Mouse (Mus musculus) lung, embryonic 16.5 days (tissue): Measurements from ENCODE around the gene Soga1. TPM values are rescaled to one million over a fixed set of nuclear protein-coding genes. Genes with fewer than 3 reads are reported as not detected.

ENCODE experiments used
- ATAC-seq: fragments of 200-750 bp; cut with Nextera tagmentation; 2 replicates; pipeline ENCODE4 v1.8.0; 2017; ENCODE audit warnings: low read depth, mild to moderate bottlenecking, moderate library complexity
- H3K27ac ChIP-seq: fragments of 300-500 bp; sonication (generic); 2 replicates; pipeline ENCODE4 v1.5.1; 2014; ENCODE audit warnings: mild to moderate bottlenecking, control low read depth, low read length
- H3K27me3 ChIP-seq: fragments of 300-500 bp; sonication (generic); 2 replicates; pipeline ENCODE4 v1.6.1; 2014; ENCODE audit warnings: low read depth, low read length, mixed read lengths; ENCODE audit not compliant: control insufficient read depth, insufficient read depth
- H3K36me3 ChIP-seq: fragments of 300-500 bp; sonication (generic); 2 replicates; pipeline ENCODE4 v1.6.1; 2014; ENCODE audit warnings: low read length; ENCODE audit not compliant: control insufficient read depth, insufficient read depth
- H3K4me1 ChIP-seq: fragments of 300-500 bp; sonication (generic); replicated peaks from 2 replicates; pipeline ENCODE4 v1.6.1; 2014; ENCODE audit warnings: low read length, mixed read lengths; ENCODE audit not compliant: control insufficient read depth, insufficient read depth
- H3K4me2 ChIP-seq: fragments of 300-500 bp; sonication (generic); 2 replicates; pipeline ENCODE4 v1.6.1; 2014; ENCODE audit warnings: low read depth, low read length, control low read depth
- H3K4me3 ChIP-seq: fragments of 300-500 bp; sonication (generic); 2 replicates; pipeline ENCODE4 v1.5.1; 2014; ENCODE audit warnings: mild to moderate bottlenecking, low read length, control low read depth
- H3K9ac ChIP-seq: fragments of 300-500 bp; sonication (generic); 2 replicates; pipeline ENCODE4 v1.6.1; 2014; ENCODE audit warnings: low read length, control low read depth
- H3K9me3 ChIP-seq: fragments of 300-500 bp; sonication (generic); 2 replicates; pipeline ENCODE4 v1.6.1; 2016; ENCODE audit warnings: low read length; ENCODE audit not compliant: control insufficient read depth
- WGBS: fragments of 180-500 bp; shearing (Covaris S2); extraction: QIAGEN DNeasy Blood & Tissue Kit; methylation state at CpG from one replicate; pipeline ENCODE4 v1.1.7; 2014; 5-methylcytosine and 5-hydroxymethylcytosine counted together
- polyA plus RNA-seq: library from polyadenylated mRNA; unstranded; fragments of >200 nt; fragmentation: Nextera tagmentation; extraction: Ambion mirVana; gene quantifications from 2 replicates; pipeline ENCODE4 v1.2.1, GENCODE M21; 2015

Gene Soga1
- polyA plus RNA-seq, result 4.0 and 4.1 TPM in 2 replicates

DNA sequence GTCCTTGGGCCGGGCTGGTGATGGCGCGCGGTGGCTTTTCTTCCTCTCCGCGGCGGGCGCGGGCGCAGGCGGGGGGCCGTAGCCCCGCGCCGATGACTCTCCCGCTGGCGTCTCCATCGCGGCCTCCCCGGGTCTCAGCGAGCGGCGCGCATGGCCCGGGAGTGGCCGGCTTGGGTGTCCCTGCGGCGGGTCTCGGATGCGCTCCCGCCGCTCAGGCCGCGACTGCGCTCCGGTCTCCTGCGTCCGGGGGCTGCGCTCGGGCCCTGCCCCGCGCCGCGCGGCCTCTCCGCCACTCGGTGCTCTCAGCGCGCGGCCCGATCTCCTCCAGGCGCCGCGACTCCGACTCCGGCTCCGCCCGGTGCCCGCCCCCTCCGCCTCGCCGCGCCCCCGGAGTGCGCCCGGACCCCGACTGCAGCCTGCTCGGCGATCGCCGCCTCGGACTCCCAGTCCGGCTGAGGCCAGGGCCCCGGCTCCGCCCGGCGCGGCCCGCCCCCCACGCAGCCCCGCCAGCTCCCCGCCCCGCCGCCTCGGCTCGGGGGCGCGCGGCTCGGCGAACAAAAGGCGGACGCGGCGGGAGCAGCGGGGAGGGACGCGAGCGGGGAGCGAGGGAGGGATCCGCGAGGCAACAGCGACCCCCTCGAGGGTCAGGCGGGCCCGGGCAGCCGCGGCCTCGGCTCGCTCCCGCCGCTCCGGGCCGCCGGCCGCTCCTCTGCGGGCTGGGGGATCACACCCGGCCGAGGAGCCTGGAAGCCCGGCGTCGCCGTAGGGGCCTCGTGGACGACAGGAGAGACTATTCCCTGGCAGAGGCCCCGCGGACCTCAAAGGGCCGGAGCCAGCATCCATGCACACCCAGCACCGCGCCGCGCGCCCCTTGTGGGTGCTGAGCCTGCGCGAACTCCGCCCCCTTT is at the start of gene Soga1:
Gene Soga1, minus strand, starts transcription at position 462 of the 908 bp plus-strand sequence.
- H3K4me2 ChIP-seq, result peak within 1 kb of the TSS; percentile 65
- H3K27ac ChIP-seq, result peak within 1 kb of the TSS; percentile 95
- H3K4me3 ChIP-seq, result peak within 1 kb of the TSS; percentile 80
- peak within 1 kb of the TSS; percentile 95 for H3K9ac ChIP-seq
- H3K4me1 ChIP-seq, result peaks cover 35% of the 10 kb centered on the region
- no peaks in the 10 kb centered on the region for H3K9me3 ChIP-seq
- peak; percentile 91 for ATAC-seq
- H3K36me3 ChIP-seq, result no peaks in the 10 kb centered on the region
- under 1% methylated on average over 86 of the region's 136 CpGs for WGBS
- H3K27me3 ChIP-seq, result no peaks in the 10 kb centered on the region

- WGBS, result 48% methylated on average over 4 of the region's 4 CpGs
- Histone ChIP-seq H3K4me1 (peaks cover 4% of the 10 kb centered on the region; the same call in 1 of the 2 replicates), H3K4me3 (no peak overlapping the region), H3K27me3 (no peaks in the 10 kb centered on the region), H3K27ac (no peak overlapping the region), H3K9me3 (no peaks in the 10 kb centered on the region), H3K9ac (no peak overlapping the region), H3K4me2 (no peak overlapping the region), H3K36me3 (peaks cover 7% of the 10 kb centered on the region)
- no peak for ATAC-seq
These were observed 49.0 kb upstream of the Soga1 start for GRCm38 (mm10) chr2:157128072-157128471.

- no peaks in the 10 kb centered on the region for H3K9me3 ChIP-seq
- no peak overlapping the region for H3K27ac ChIP-seq
- H3K4me3 ChIP-seq, result no peak overlapping the region
- peaks cover 7% of the 10 kb centered on the region for H3K36me3 ChIP-seq
- no peak for ATAC-seq
- WGBS, result 73% methylated on average over 3 of the region's 3 CpGs
- no peaks in the 10 kb centered on the region for H3K27me3 ChIP-seq
- peaks cover 4% of the 10 kb centered on the region; the same call in 1 of the 2 replicates for H3K4me1 ChIP-seq
- no peak overlapping the region for H3K9ac ChIP-seq
- no peak overlapping the region for H3K4me2 ChIP-seq
These were observed 48.3 kb upstream of the Soga1 start for GRCm38 (mm10) chr2:157127370-157127769.

DNA sequence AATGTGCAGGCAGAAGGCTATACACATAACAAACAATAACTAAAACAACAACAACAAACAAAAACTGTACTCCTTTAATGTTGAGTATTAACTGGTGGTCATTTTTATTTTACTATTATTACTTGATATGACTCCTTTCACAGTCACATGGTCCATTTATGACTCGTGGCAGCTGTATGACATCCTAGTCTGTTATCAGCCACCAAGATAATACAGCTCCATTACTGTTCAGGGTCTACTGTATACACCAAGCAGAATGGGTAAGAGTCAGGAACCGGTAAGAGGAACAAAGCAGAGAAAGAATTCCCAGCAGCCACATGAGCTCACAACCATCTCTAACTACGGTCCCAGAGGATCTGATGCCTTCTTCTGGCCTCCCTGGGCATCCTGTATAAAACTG is 46.2 kb upstream of the Soga1 start:
- Histone ChIP-seq H3K36me3 (peaks cover 13% of the 10 kb centered on the region), H3K4me2 (no peak overlapping the region), H3K9ac (no peak overlapping the region), H3K4me3 (no peak overlapping the region), H3K9me3 (no peaks in the 10 kb centered on the region), H3K27me3 (no peaks in the 10 kb centered on the region), H3K4me1 (no peaks in the 10 kb centered on the region), H3K27ac (no peak overlapping the region)
- 77% methylated on average over 3 of the region's 3 CpGs for WGBS
- no peak for ATAC-seq

GRCm38 (mm10) chr2:157121766-157122165 is 42.7 kb upstream of the Soga1 start:
- Histone ChIP-seq H3K9me3 (no peaks in the 10 kb centered on the region), H3K36me3 (peaks cover 11% of the 10 kb centered on the region), H3K27me3 (no peaks in the 10 kb centered on the region), H3K9ac (no peak overlapping the region), H3K4me1 (no peaks in the 10 kb centered on the region), H3K4me2 (no peak overlapping the region), H3K27ac (no peak overlapping the region), H3K4me3 (no peak overlapping the region)
- ATAC-seq, result no peak
- 85% methylated on average over 8 of the region's 8 CpGs for WGBS

DNA sequence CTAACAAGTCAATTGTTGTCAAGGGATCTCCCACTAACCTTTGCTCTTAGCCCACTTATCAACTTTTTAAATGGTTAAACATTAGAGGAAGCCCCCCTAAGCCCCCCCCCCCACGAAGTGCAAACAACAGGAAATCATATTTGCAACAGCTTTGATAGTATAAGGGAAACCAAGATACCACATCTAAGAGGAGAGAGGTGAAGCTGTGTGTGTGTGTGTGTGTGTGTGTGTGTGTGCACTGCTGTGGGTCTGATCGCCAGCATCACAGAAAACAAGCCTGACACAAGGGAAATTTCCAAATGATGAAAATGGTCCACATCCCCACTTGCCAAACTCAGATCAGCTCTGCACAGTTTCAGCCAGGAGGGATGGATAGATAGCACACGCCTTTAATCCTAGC is 40.0 kb upstream of the Soga1 start:
- no peak overlapping the region for H3K9ac ChIP-seq
- 45% methylated on average over 3 of the region's 3 CpGs for WGBS
- H3K4me3 ChIP-seq, result no peak overlapping the region
- no peaks in the 10 kb centered on the region for H3K27me3 ChIP-seq
- peaks cover 11% of the 10 kb centered on the region for H3K36me3 ChIP-seq
- H3K27ac ChIP-seq, result no peak overlapping the region
- no peak overlapping the region for H3K4me2 ChIP-seq
- H3K4me1 ChIP-seq, result no peaks in the 10 kb centered on the region
- no peak for ATAC-seq
- H3K9me3 ChIP-seq, result no peaks in the 10 kb centered on the region

DNA sequence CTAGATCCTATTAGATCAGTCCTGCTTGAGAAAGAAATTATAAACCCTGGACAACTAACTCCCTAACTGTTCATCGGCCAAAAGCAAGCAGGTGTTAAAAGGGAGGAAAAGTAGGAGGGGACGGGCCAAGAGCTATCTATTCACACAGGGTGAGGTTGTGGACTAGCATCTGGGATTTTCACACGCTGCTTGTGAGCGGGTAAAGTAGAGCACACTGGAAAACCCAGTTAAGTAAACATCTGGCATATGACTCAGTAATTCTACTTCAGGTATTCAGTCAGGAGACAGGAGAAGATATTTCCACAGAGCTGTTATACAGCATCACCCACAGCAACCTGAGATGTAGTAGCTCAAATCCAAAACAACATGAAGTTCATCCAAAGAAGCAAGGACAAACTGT is 39.5 kb upstream of the Soga1 start:
- H3K36me3 ChIP-seq, result peaks cover 16% of the 10 kb centered on the region
- ATAC-seq, result no peak
- no peaks in the 10 kb centered on the region for H3K4me1 ChIP-seq
- H3K9ac ChIP-seq, result no peak overlapping the region
- 74% methylated on average over 4 of the region's 4 CpGs for WGBS
- no peaks in the 10 kb centered on the region for H3K27me3 ChIP-seq
- H3K9me3 ChIP-seq, result no peaks in the 10 kb centered on the region
- no peak overlapping the region for H3K4me3 ChIP-seq
- no peak overlapping the region for H3K4me2 ChIP-seq
- no peak overlapping the region for H3K27ac ChIP-seq

GRCm38 (mm10) chr2:157116964-157117363 is 37.9 kb upstream of the Soga1 start:
- no peaks in the 10 kb centered on the region for H3K9me3 ChIP-seq
- ATAC-seq, result no peak
- no peak overlapping the region for H3K4me2 ChIP-seq
- H3K4me3 ChIP-seq, result no peak overlapping the region
- H3K27me3 ChIP-seq, result no peaks in the 10 kb centered on the region
- H3K9ac ChIP-seq, result no peak overlapping the region
- peaks cover 17% of the 10 kb centered on the region for H3K36me3 ChIP-seq
- H3K4me1 ChIP-seq, result no peaks in the 10 kb centered on the region
- WGBS, result 18% methylated on average over 3 of the region's 3 CpGs
- no peak overlapping the region for H3K27ac ChIP-seq

DNA sequence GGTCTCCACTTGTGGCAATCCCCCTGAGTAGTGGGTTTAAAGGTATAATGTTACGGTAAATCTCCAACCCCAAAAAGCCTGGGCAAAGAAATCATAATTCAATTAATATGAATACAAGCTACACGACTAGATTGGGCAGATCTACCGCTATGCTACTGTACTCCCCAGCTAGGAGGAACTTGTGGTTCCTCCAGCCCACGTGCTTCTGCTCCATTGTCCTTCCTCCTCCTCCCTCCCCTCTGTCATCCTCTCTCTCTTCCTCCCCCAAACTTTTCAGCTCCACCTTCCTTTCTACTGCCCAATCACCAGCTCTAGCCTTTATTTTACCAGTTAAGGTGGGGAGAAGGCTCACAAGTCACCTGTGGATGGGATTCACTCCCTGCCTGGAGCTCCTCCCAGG is 29.2 kb upstream of the Soga1 start:
- WGBS, result 80% methylated on average over 4 of the region's 4 CpGs
- H3K36me3 ChIP-seq, result peaks cover 26% of the 10 kb centered on the region

More for the DNA sequence above, 29.2 kb upstream of the Soga1 start:
- Histone ChIP-seq H3K27me3 (no peaks in the 10 kb centered on the region), H3K9ac (no peak overlapping the region), H3K4me3 (no peak overlapping the region), H3K27ac (no peak overlapping the region), H3K9me3 (no peaks in the 10 kb centered on the region), H3K4me1 (no peaks in the 10 kb centered on the region), H3K4me2 (no peak overlapping the region)
- ATAC-seq, result no peak
